Mouse (Mus musculus) bone marrow macrophage, adult 2 months (primary cell): ENCODE results near the gene Lzts2. TPM values are rescaled to one million over a fixed set of nuclear protein-coding genes. Genes with fewer than 3 reads are reported as not detected.

Source experiments
- H3K27ac ChIP-seq: 2 replicates; pipeline ENCODE4 v1.5.1; 2012; ENCODE audit warnings: low read depth, low read length; ENCODE audit not compliant: insufficient read depth
- H3K4me1 ChIP-seq: 2 replicates; pipeline ENCODE4 v1.6.1; 2012; ENCODE audit warnings: low read length; ENCODE audit not compliant: control insufficient read depth, insufficient read depth
- H3K4me3 ChIP-seq: 2 replicates; pipeline ENCODE4 v1.5.1; 2012; ENCODE audit warnings: mild to moderate bottlenecking, low read length, moderate library complexity; ENCODE audit not compliant: insufficient read depth
- CTCF ChIP-seq: IDR thresholded peaks from 2 replicates; pipeline ENCODE4 v1.5.1; 2012; ENCODE audit warnings: low read depth, mild to moderate bottlenecking, low read length, moderate library complexity
- POLR2A ChIP-seq: IDR thresholded peaks from 2 replicates; pipeline ENCODE4 v1.6.1; 2012; ENCODE audit warnings: mild to moderate bottlenecking, low read depth, low read length, borderline replicate concordance
- polyA plus RNA-seq: library from polyadenylated mRNA; stranded (reverse); fragments of >200 nt; gene quantifications from 2 replicates; pipeline ENCODE4 v1.2.4, GENCODE M21; 2012; ENCODE audit not compliant: missing spikeins, insufficient read depth, insufficient read length

Gene Lzts2
- polyA plus RNA-seq, 1 experiment, result 3.0 TPM

GRCm38 (mm10) chr19:45067170-45067569, 53.0 kb downstream of the Lzts2 start:
- Histone ChIP-seq H3K4me1 (peaks cover 10% of the 10 kb centered on the region), H3K4me3 (no peak overlapping the region), H3K27ac (no peak overlapping the region)
- no peak for TF ChIP-seq CTCF
- no peak for TF ChIP-seq POLR2A

- TF ChIP-seq CTCF, result no peak
- no peak for TF ChIP-seq POLR2A
- H3K4me1 ChIP-seq, result peaks cover 12% of the 10 kb centered on the region
- no peak overlapping the region for H3K27ac ChIP-seq
- no peak overlapping the region for H3K4me3 ChIP-seq
Observed at GRCm38 (mm10) chr19:45067758-45068510, 53.7 kb downstream of the Lzts2 start.

DNA sequence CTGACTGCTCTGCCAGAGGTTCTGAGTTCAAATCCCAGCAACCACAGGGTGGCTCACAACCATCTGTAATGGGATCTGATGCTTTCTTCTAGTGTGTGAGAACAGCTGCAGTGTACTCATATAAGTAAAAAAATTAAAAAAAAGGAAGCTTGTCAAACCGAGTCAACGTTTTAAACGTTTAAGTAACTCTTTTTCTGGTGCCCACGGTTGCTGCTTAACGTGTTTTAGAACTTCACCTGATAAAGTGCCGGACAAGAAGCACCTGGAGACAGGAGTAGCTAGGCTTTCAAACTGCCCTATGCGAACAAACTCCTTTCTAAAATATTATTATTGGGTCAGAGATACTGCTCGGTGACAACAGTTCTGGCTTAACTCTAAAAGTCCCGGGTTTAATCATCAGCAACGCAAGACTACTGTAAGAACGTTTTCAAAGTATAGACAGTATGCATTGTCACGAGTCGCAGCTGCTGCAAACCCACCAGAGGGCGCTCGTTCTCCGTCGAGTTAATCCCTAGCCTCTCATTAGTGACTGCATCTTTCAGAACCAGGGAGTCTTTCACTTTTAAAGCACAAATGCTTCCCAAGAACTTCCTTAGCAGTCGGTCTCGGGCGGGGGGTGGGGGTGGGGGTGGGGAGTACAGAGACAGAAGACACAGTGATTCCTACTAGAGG, 59.8 kb downstream of the Lzts2 start:
- H3K4me3 ChIP-seq, result peak overlapping the region; percentile 99
- peaks cover 24% of the 10 kb centered on the region for H3K4me1 ChIP-seq
- H3K27ac ChIP-seq, result peak overlapping the region; percentile 99
- TF ChIP-seq POLR2A, result no peak
- TF ChIP-seq CTCF, result peak; percentile 57

DNA sequence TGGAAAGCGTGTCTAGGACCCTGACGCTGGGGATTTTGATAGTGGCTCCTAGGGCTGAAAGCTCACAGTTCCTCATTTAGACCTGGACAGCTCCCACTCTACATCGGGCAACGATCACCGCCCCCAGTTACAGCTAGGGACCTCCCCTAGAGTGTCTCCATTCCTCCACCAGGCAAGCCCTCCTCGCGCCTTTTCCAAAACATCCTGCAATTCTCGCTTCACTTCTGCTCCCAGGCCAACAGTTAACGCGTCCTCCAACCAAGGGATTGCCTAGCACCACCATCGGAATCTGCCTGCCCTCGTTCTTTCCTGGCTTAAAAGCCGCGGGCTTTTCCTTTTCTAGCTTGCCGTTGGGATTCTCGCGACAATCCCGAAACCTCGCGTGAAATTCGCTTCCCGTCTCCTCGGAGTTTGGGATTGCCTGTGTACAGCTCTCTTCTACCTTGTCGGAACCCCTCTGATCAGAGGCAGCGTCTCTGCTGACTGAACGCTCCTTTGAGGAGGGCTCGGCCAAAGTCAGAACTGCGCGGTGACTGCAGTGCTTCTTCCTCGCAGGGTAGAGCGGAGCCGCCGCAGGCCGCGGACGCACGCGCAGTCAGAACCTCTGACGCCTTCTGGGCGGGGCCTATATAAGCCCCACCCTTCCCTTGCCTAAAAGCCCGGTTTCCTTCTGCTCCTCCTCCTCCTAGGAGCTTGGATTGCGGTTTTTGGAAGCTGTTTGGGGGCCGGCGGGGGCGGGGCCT, 60.5 kb downstream of the Lzts2 start, which contains the start of gene Kazald1:
TSS of gene Kazald1 (plus strand) at position 662 of the 743 bp plus-strand sequence.
- no peak for TF ChIP-seq CTCF
- TF ChIP-seq POLR2A, result no peak
- Histone ChIP-seq H3K27ac (peak within 1 kb of the TSS; percentile 99), H3K4me1 (peaks cover 24% of the 10 kb centered on the region), H3K4me3 (peak within 1 kb of the TSS; percentile 99)

GRCm38 (mm10) chr19:45075323-45076035, 61.3 kb downstream of the Lzts2 start:
- no peak for TF ChIP-seq POLR2A
- no peak for TF ChIP-seq CTCF
- peaks cover 24% of the 10 kb centered on the region for H3K4me1 ChIP-seq
- H3K4me3 ChIP-seq, result peak overlapping the region; percentile 70
- peak overlapping the region; percentile 40 for H3K27ac ChIP-seq

- no peak for TF ChIP-seq POLR2A
- TF ChIP-seq CTCF, result no peak
- H3K4me1 ChIP-seq, result peaks cover 18% of the 10 kb centered on the region
- H3K4me3 ChIP-seq, result peak overlapping the region; percentile 70
- no peak overlapping the region for H3K27ac ChIP-seq
Observed at GRCm38 (mm10) chr19:45076036-45076575, 61.9 kb downstream of the Lzts2 start.

Other genes starting within 250 kb of the Lzts2 start
- gene Slf2, start 83.3 kb upstream of the Lzts2 start, polyA plus RNA-seq, result 20.5 and 20.6 TPM in 2 replicates
- gene Sema4g, start 25.3 kb upstream of the Lzts2 start, polyA plus RNA-seq, result 0.25 TPM in 1 of 2 replicates, not detected in the other
- 4.4 and 5.5 TPM in 2 replicates for gene Twnk, start 8.8 kb upstream of the Lzts2 start, polyA plus RNA-seq
- gene Mrpl43, start 8.0 kb upstream of the Lzts2 start, polyA plus RNA-seq, result 38.5 and 42.1 TPM in 2 replicates
- not detected in 2 replicates for gene Pdzd7, start 31.3 kb downstream of the Lzts2 start, polyA plus RNA-seq
- gene Sfxn3, start 33.1 kb downstream of the Lzts2 start, polyA plus RNA-seq, result 45.1 and 45.7 TPM in 2 replicates
- gene Kazald1, start 60.8 kb downstream of the Lzts2 start, polyA plus RNA-seq, result 0.50 and 0.55 TPM in 2 replicates
- not detected in 2 replicates for gene Tlx1, start 136.3 kb downstream of the Lzts2 start, polyA plus RNA-seq
- gene Lbx1, start 221.4 kb downstream of the Lzts2 start, polyA plus RNA-seq, result not detected in 2 replicates